Mouse (Mus musculus) hindbrain, embryonic 15.5 days (tissue): ENCODE data around the gene Pcyt1a. TPM values are rescaled to one million over a fixed set of nuclear protein-coding genes. Genes with fewer than 3 reads are reported as not detected.
"Not testable (repeated sequence)": the region's sequence is repeated elsewhere in the genome, so short reads cannot be mapped to it uniquely, and the experiment has no call there.

ENCODE experiments used
- ATAC-seq: fragments of 200-750 bp; cut with Nextera tagmentation; 2 replicates; pipeline ENCODE4 v1.8.0; 2017; ENCODE audit warnings: low read depth, moderate number of reproducible peaks, moderate TSS enrichment; ENCODE audit not compliant: low FRiP score
- H3K27ac ChIP-seq: fragments of 300-500 bp; sonication (generic); replicated peaks from 2 replicates; pipeline ENCODE4 v1.5.1; 2015; ENCODE audit warnings: mild to moderate bottlenecking, inconsistent platforms
- H3K27me3 ChIP-seq: fragments of 300-500 bp; sonication (generic); 2 replicates; pipeline ENCODE4 v1.6.1; 2015; ENCODE audit warnings: control low read depth, inconsistent platforms
- H3K36me3 ChIP-seq: fragments of 300-500 bp; sonication (generic); 2 replicates; pipeline ENCODE4 v1.6.1; 2015; ENCODE audit warnings: control low read depth, inconsistent platforms
- H3K4me1 ChIP-seq: fragments of 300-500 bp; sonication (generic); replicated peaks from 2 replicates; pipeline ENCODE4 v1.6.1; 2015; ENCODE audit warnings: control low read depth, inconsistent platforms
- H3K4me2 ChIP-seq: fragments of 300-500 bp; sonication (generic); 2 replicates; pipeline ENCODE4 v1.6.1; 2015; ENCODE audit warnings: moderate library complexity, mild to moderate bottlenecking, inconsistent platforms
- H3K4me3 ChIP-seq: fragments of 300-500 bp; sonication (generic); 2 replicates; pipeline ENCODE4 v1.5.1; 2015; ENCODE audit warnings: mild to moderate bottlenecking, inconsistent platforms
- H3K9ac ChIP-seq: fragments of 300-500 bp; sonication (generic); 2 replicates; pipeline ENCODE4 v1.6.1; 2015; ENCODE audit warnings: inconsistent platforms
- H3K9me3 ChIP-seq: fragments of 300-500 bp; sonication (generic); 2 replicates; pipeline ENCODE4 v1.6.1; 2016; ENCODE audit warnings: control low read depth, inconsistent platforms
- WGBS: fragments of 180-500 bp; shearing (Covaris S2); methylation state at CpG from one replicate; pipeline ENCODE4 v1.1.7; 2015; 5-methylcytosine and 5-hydroxymethylcytosine counted together
- polyA plus RNA-seq: library from polyadenylated mRNA; unstranded; fragments of >200 nt; fragmentation: Nextera tagmentation; extraction: Ambion mirVana; gene quantifications from 2 replicates; pipeline ENCODE4 v1.2.1, GENCODE M21; 2015

Pcyt1a gene
- polyA plus RNA-seq, 1 experiment from 2014 or later = 45.6 TPM

DNA sequence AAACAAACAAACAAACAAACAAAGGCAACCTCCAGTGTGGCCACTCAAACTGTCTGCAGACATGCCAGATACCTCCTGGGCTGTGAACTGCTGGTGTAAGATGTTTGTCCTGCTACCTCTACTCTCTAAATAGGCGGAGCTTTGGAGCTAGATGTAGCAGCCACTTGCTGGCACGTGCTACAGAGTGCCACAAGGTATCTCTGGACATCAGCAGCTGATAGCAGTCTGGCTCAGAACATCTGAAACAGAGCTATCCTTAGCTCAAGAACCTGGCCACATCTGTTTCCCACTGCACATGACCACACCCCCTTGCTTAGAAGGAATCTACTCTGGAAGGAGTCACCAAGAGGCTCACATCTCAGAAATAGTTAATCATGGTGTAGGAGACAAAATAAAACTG, 54.5 kb downstream of the Pcyt1a start:
- 72% methylated on average over 2 of the region's 2 CpGs for WGBS
- Histone ChIP-seq H3K4me2 (no peak overlapping the region), H3K27ac (no peak overlapping the region), H3K9me3 (no peaks in the 10 kb centered on the region), H3K4me1 (no peaks in the 10 kb centered on the region), H3K4me3 (no peak overlapping the region), H3K36me3 (no peaks in the 10 kb centered on the region), H3K9ac (no peak overlapping the region), H3K27me3 (no peaks in the 10 kb centered on the region)
- no peak for ATAC-seq

DNA sequence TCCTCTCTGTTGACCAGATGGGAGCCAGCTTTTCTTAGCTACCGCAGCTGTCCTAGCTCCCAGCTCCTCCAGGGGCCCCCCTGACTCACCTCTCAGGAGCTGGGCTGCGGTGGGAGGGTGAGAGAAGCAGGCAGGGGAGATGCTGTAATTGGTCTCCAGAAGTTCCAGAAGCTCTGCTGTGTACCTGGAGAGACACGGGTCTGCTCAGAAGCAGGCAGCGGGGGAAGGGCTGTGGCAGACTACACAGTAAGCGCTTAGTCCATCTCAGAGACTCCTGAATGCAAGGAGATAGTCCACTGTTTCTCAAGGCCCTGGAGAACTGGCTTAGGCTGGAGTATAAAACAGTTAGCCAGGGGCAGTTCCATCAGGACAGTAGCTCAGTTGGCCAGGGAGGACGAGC, 55.3 kb downstream of the Pcyt1a start:
- Histone ChIP-seq H3K27me3 (no peaks in the 10 kb centered on the region), H3K36me3 (no peaks in the 10 kb centered on the region), H3K4me3 (no peak overlapping the region), H3K9me3 (no peaks in the 10 kb centered on the region), H3K9ac (no peak overlapping the region), H3K4me1 (no peaks in the 10 kb centered on the region), H3K27ac (no peak overlapping the region), H3K4me2 (no peak overlapping the region)
- 83% methylated on average over 6 of the region's 6 CpGs for WGBS
- no peak for ATAC-seq

DNA sequence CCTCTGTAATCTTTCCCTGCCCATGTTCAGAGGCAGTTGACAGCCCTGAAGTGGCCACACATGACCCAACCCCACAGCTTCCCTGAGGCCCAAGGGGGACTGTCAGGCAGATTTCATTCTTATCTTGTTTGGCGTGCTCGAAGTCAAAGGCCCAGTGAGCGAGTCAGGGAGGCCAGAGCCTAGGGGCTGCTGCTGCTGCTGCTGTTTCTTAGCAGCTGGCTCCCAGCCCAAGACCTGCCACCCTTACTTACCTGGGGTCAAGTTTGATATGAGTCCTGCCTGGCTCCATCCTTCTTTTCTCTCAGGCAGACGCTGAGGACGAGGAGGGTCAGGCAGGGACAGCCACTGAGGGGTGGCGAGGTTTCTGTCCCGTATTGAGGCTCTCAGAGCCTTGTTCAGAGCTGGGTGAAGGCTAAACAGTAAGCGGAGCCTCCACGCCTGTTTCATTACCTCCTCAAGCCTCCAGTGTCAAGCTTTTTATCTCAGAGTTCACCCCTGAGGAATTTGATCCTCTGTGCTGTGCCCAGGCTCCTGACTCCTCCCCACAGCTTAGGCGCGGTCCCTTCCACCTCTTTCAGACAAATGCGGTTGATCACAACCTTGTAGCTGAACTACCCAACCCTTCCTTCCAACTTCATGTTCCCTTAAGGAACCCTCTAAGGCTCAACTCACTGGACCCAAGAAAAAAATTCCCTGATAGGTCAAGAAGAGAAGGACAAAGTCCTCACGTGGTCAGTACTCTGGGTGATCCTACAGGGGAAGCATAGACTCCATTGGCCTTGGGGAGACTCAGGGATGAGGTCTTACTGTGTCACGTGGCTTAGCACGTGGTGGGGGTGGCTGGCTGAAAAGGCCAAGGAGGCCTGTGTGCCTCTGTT, 56.8 kb downstream of the Pcyt1a start, which contains the start of gene Slc51a:
Gene Slc51a, minus strand, starts transcription at position 646 of the 878 bp plus-strand sequence.
- no peaks in the 10 kb centered on the region for H3K36me3 ChIP-seq
- no peaks in the 10 kb centered on the region for H3K27me3 ChIP-seq
- 69% methylated on average over 15 of the region's 15 CpGs for WGBS
- no peak within 1 kb of the TSS for H3K9ac ChIP-seq
- H3K9me3 ChIP-seq = no peaks in the 10 kb centered on the region
- H3K4me3 ChIP-seq = no peak within 1 kb of the TSS
- no peak within 1 kb of the TSS for H3K4me2 ChIP-seq
- H3K27ac ChIP-seq = no peak within 1 kb of the TSS
- no peaks in the 10 kb centered on the region for H3K4me1 ChIP-seq
- ATAC-seq = no peak

DNA sequence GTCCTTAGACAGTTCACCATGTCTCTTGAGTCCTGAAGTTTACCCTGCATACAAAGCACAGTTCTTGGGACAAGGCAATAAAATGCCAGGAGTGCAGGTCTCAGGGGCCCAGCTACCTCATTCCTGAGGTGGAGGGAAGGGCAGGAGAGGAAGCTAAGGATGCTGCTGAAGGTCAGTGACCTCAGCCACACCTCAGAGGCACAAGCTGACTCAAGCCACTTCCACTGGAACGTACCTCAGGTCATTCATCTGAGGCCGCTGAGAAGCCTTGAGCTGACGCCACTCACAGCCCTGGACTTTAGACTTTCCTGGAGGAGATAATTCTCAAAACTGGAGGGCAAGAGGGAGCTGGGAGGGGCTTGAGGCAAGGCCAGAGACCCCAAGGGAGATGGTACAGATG, 58.2 kb downstream of the Pcyt1a start:
- Histone ChIP-seq H3K36me3 (no peaks in the 10 kb centered on the region), H3K9me3 (no peaks in the 10 kb centered on the region), H3K4me2 (no peak overlapping the region), H3K27me3 (no peaks in the 10 kb centered on the region), H3K4me3 (no peak overlapping the region), H3K27ac (no peak overlapping the region), H3K4me1 (no peaks in the 10 kb centered on the region), H3K9ac (no peak overlapping the region)
- WGBS = 93% methylated on average over 3 of the region's 3 CpGs
- ATAC-seq = no peak

- not testable (repeated sequence) for ATAC-seq, H3K9ac ChIP-seq, H3K9me3 ChIP-seq, H3K4me2 ChIP-seq, H3K27me3 ChIP-seq, H3K27ac ChIP-seq, H3K36me3 ChIP-seq, H3K4me1 ChIP-seq, H3K4me3 ChIP-seq
- WGBS = 79% methylated on average over 6 of the region's 6 CpGs
These were observed 63.6 kb downstream of the Pcyt1a start for GRCm38 (mm10) chr16:32494371-32494770.

- H3K4me1 ChIP-seq = peaks cover 11% of the 10 kb centered on the region
- H3K36me3 ChIP-seq = no peaks in the 10 kb centered on the region
- H3K4me2 ChIP-seq = no peak within 1 kb of the TSS
- 65% methylated on average over 3 of the region's 3 CpGs for WGBS
- no peak for ATAC-seq
- H3K27me3 ChIP-seq = no peaks in the 10 kb centered on the region
- no peak within 1 kb of the TSS for H3K4me3 ChIP-seq
- no peak within 1 kb of the TSS for H3K27ac ChIP-seq
- H3K9me3 ChIP-seq = no peaks in the 10 kb centered on the region
- no peak within 1 kb of the TSS for H3K9ac ChIP-seq
These were observed 65.2 kb downstream of the Pcyt1a start, which contains the start of gene Zdhhc19 for GRCm38 (mm10) chr16:32495965-32496364. Gene Zdhhc19 (plus strand): TSS chr16:32496265.

GRCm38 (mm10) chr16:32498996-32499395, 68.3 kb downstream of the Pcyt1a start:
- Histone ChIP-seq H3K4me3 (peak overlapping the region; percentile 40; the same call in 1 of the 2 replicates), H3K4me2 (peak overlapping the region; percentile 73), H3K27me3 (no peaks in the 10 kb centered on the region), H3K9ac (0 out of 2 replicates have a peak overlapping the region, but pooled peaks have one; percentile 60), H3K4me1 (peaks cover 11% of the 10 kb centered on the region), H3K9me3 (no peaks in the 10 kb centered on the region), H3K36me3 (no peaks in the 10 kb centered on the region), H3K27ac (no peak overlapping the region)
- 66% methylated on average over 13 of the region's 13 CpGs for whole genome bisulfite sequencing
- no peak for ATAC-seq

DNA sequence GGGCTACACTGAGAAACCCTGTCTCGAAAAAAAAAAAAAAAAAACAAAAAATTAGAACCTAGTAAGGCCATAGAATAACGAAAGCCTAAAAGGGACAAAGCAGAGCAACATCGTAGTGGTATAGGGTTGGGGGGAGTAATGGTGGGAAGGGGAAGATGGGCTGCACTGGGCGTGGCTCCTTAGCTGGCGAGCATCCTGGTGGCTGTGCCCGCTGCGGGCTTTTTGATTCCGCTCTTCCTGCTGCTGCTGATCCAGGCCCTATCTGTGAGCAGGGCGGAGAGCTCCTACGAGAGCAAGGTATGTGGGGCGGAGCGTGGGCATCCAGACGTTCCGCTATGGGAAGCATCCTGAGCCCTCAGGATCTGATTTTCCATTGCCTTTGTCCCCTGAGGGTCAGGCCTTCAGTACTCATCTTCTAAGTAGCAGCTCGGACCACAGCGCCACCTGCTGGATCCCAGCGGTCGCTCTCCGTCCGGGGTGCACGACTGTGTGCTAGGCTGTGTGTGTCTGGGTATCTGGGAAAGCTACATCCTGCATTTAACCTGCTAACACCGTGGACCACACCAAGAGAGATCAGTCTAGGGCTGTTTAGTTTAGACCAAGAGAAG, 68.8 kb downstream of the Pcyt1a start:
- ATAC-seq = peak; percentile 93
- 4% methylated on average over 21 of the region's 22 CpGs for WGBS

GRCm38 (mm10) chr16:32501459-32501858, 70.7 kb downstream of the Pcyt1a start:
- WGBS = 75% methylated on average over 7 of the region's 7 CpGs
- ATAC-seq = no peak
- H3K4me1 ChIP-seq = peaks cover 11% of the 10 kb centered on the region
- H3K9ac ChIP-seq = no peak overlapping the region
- no peaks in the 10 kb centered on the region for H3K36me3 ChIP-seq
- no peak overlapping the region for H3K27ac ChIP-seq
- H3K4me3 ChIP-seq = no peak overlapping the region
- H3K4me2 ChIP-seq = no peak overlapping the region
- H3K27me3 ChIP-seq = no peaks in the 10 kb centered on the region
- H3K9me3 ChIP-seq = no peaks in the 10 kb centered on the region

More for the DNA sequence above, 68.8 kb downstream of the Pcyt1a start:
- Histone ChIP-seq H3K4me2 (peak overlapping the region; percentile 73), H3K27me3 (no peaks in the 10 kb centered on the region), H3K4me1 (peaks cover 11% of the 10 kb centered on the region), H3K4me3 (peak overlapping the region; percentile 40), H3K9ac (peak overlapping the region; percentile 60), H3K9me3 (no peaks in the 10 kb centered on the region), H3K36me3 (no peaks in the 10 kb centered on the region), H3K27ac (peak overlapping the region; percentile 53)

DNA sequence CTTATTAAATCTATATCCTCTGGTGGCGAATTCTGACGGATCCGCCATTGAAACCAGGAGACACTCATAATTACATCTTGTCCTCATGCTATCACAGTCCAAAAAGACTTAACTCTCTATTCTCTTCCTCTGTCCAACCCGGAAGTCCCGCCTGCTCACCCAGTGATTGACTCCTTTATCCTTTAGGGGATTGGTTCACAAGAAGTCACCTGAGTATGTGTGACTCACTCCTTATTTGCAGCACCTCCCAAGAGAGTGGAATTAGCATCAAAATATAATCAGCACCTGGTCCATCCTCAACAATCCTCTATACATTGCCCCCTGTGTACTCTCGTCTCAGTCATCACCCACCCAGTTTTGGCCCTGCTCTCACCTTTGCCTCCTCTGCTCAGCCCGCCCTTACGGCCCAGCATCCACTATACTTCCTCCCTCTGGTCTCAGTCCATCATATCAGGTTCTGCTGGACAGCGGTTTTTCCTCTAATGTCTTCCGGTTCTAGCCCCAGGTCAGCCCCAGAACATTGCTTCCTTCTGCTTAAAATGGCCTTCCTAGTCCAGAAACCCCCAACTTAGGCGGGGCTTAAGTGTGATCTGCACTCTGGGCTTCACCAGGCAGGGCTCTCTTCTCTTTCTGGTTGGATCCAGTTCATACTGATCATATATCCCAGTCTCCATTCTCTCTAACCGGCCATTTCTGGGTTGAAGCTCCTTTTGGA, 72.1 kb downstream of the Pcyt1a start:
- H3K4me1 ChIP-seq = peaks cover 11% of the 10 kb centered on the region
- no peaks in the 10 kb centered on the region for H3K9me3 ChIP-seq
- WGBS = 90% methylated on average over 12 of the region's 12 CpGs
- H3K9ac ChIP-seq = no peak overlapping the region
- no peaks in the 10 kb centered on the region for H3K36me3 ChIP-seq
- H3K27ac ChIP-seq = no peak overlapping the region
- H3K4me2 ChIP-seq = no peak overlapping the region
- H3K4me3 ChIP-seq = no peak overlapping the region
- H3K27me3 ChIP-seq = no peaks in the 10 kb centered on the region
- ATAC-seq = no peak

- ATAC-seq = no peak
- WGBS = 72% methylated on average over 6 of the region's 6 CpGs
These were observed 72.9 kb downstream of the Pcyt1a start for GRCm38 (mm10) chr16:32503633-32504032.

GRCm38 (mm10) chr16:32506298-32506697, 75.6 kb downstream of the Pcyt1a start:
- Histone ChIP-seq H3K36me3 (no peaks in the 10 kb centered on the region), H3K4me1 (peaks cover 6% of the 10 kb centered on the region), H3K9ac (no peak overlapping the region), H3K9me3 (no peaks in the 10 kb centered on the region), H3K27me3 (no peaks in the 10 kb centered on the region), H3K4me2 (no peak overlapping the region), H3K4me3 (no peak overlapping the region), H3K27ac (no peak overlapping the region)
- ATAC-seq = no peak
- WGBS = 84% methylated on average over 8 of the region's 8 CpGs

More at GRCm38 (mm10) chr16:32503633-32504032, 72.9 kb downstream of the Pcyt1a start:
- Histone ChIP-seq H3K27me3 (no peaks in the 10 kb centered on the region), H3K27ac (no peak overlapping the region), H3K36me3 (no peaks in the 10 kb centered on the region), H3K9me3 (no peaks in the 10 kb centered on the region), H3K4me1 (peaks cover 11% of the 10 kb centered on the region), H3K9ac (no peak overlapping the region), H3K4me2 (no peak overlapping the region), H3K4me3 (no peak overlapping the region)
